Mouse (Mus musculus): ENCODE measurements around the gene Lgi4. TPM values are rescaled to one million over a fixed set of nuclear protein-coding genes. Genes with fewer than 3 reads are reported as not detected.
A peak's percentile ranks its signal among the peaks of the same experiment; 100 is the strongest.

Lgi4 gene
- polyA plus RNA-seq, 1 experiment from 2014 or later = 0.58 TPM

- Histone ChIP-seq H3K9ac (no peak overlapping the region), H3K27me3 (no peaks in the 10 kb centered on the region), H3K4me2 (no peak overlapping the region), H3K4me3 (no peak overlapping the region), H3K9me3 (no peaks in the 10 kb centered on the region), H3K36me3 (no peaks in the 10 kb centered on the region), H3K27ac (no peak overlapping the region), H3K4me1 (peaks cover 16% of the 10 kb centered on the region)
- no peak for ATAC-seq (ENCODE audit: insufficient number of reproducible peaks, low FRiP score, low TSS enrichment, low read depth)
- WGBS = 77% methylated on average over 12 of the region's 12 CpGs
Measured at GRCm38 (mm10) chr7:31063074-31063560, 4.0 kb downstream of the Lgi4 start.

- Histone ChIP-seq H3K9me3 (no peaks in the 10 kb centered on the region), H3K4me3 (no peak overlapping the region), H3K9ac (no peak overlapping the region), H3K4me2 (no peak overlapping the region), H3K36me3 (no peaks in the 10 kb centered on the region), H3K27ac (peak overlapping the region; percentile 79), H3K4me1 (peaks cover 30% of the 10 kb centered on the region), H3K27me3 (no peaks in the 10 kb centered on the region)
- ATAC-seq (ENCODE audit: insufficient number of reproducible peaks, low FRiP score, low TSS enrichment, low read depth) = peak; percentile 66
- WGBS = 25% methylated on average over 5 of the region's 5 CpGs
Measured at GRCm38 (mm10) chr7:31067836-31068235, 8.7 kb downstream of the Lgi4 start.

- Histone ChIP-seq H3K9ac (no peak overlapping the region), H3K36me3 (no peaks in the 10 kb centered on the region), H3K9me3 (no peaks in the 10 kb centered on the region), H3K4me1 (peaks cover 35% of the 10 kb centered on the region), H3K27ac (no peak overlapping the region), H3K4me3 (no peak overlapping the region), H3K27me3 (no peaks in the 10 kb centered on the region), H3K4me2 (no peak overlapping the region)
- ATAC-seq (ENCODE audit: insufficient number of reproducible peaks, low FRiP score, low TSS enrichment, low read depth) = no peak
- WGBS = 75% methylated on average over 14 of the region's 14 CpGs
Measured at GRCm38 (mm10) chr7:31069491-31069890, 10.3 kb downstream of the Lgi4 start.

- ATAC-seq (ENCODE audit: insufficient number of reproducible peaks, low FRiP score, low TSS enrichment, low read depth) = no peak
- no peaks in the 10 kb centered on the region for H3K36me3 ChIP-seq
- H3K4me3 ChIP-seq = no peak overlapping the region
- no peaks in the 10 kb centered on the region for H3K9me3 ChIP-seq
- no peaks in the 10 kb centered on the region for H3K27me3 ChIP-seq
- H3K9ac ChIP-seq = no peak overlapping the region
- peaks cover 37% of the 10 kb centered on the region for H3K4me1 ChIP-seq
- H3K27ac ChIP-seq = no peak overlapping the region
- WGBS = 63% methylated on average over 6 of the region's 6 CpGs
- no peak overlapping the region for H3K4me2 ChIP-seq
Measured at GRCm38 (mm10) chr7:31070324-31070723, 11.2 kb downstream of the Lgi4 start.

GRCm38 (mm10) chr7:31072326-31072725 lies 13.2 kb downstream of the Lgi4 start:
- Histone ChIP-seq H3K27ac (peak overlapping the region; percentile 57; the same call in 1 of the 2 replicates), H3K27me3 (no peaks in the 10 kb centered on the region), H3K9me3 (no peaks in the 10 kb centered on the region), H3K36me3 (no peaks in the 10 kb centered on the region), H3K9ac (no peak overlapping the region), H3K4me2 (no peak overlapping the region), H3K4me1 (peaks cover 43% of the 10 kb centered on the region), H3K4me3 (no peak overlapping the region)
- 19% methylated on average over 9 of the region's 9 CpGs for WGBS
- ATAC-seq (ENCODE audit: insufficient number of reproducible peaks, low FRiP score, low TSS enrichment, low read depth) = no peak

GRCm38 (mm10) chr7:31073546-31073945 lies 14.4 kb downstream of the Lgi4 start:
- no peaks in the 10 kb centered on the region for H3K27me3 ChIP-seq

GRCm38 (mm10) chr7:31074061-31074712 lies 15.0 kb downstream of the Lgi4 start:
- Histone ChIP-seq H3K4me3 (no peak overlapping the region), H3K4me1 (peaks cover 33% of the 10 kb centered on the region), H3K27me3 (no peaks in the 10 kb centered on the region), H3K4me2 (no peak overlapping the region), H3K9me3 (no peaks in the 10 kb centered on the region), H3K9ac (no peak overlapping the region), H3K36me3 (no peaks in the 10 kb centered on the region), H3K27ac (no peak overlapping the region)
- 30% methylated on average over 7 of the region's 7 CpGs for WGBS
- ATAC-seq (ENCODE audit: insufficient number of reproducible peaks, low FRiP score, low TSS enrichment, low read depth) = no peak

More at GRCm38 (mm10) chr7:31073546-31073945, 14.4 kb downstream of the Lgi4 start:
- no peak overlapping the region for H3K4me3 ChIP-seq
- no peak for ATAC-seq (ENCODE audit: insufficient number of reproducible peaks, low FRiP score, low TSS enrichment, low read depth)
- no peak overlapping the region for H3K4me2 ChIP-seq
- no peaks in the 10 kb centered on the region for H3K9me3 ChIP-seq
- no peak overlapping the region for H3K27ac ChIP-seq
- H3K9ac ChIP-seq = no peak overlapping the region
- no peaks in the 10 kb centered on the region for H3K36me3 ChIP-seq
- peaks cover 39% of the 10 kb centered on the region for H3K4me1 ChIP-seq

- ATAC-seq (ENCODE audit: insufficient number of reproducible peaks, low FRiP score, low TSS enrichment, low read depth) = no peak
- Histone ChIP-seq H3K4me2 (no peak overlapping the region), H3K9me3 (no peaks in the 10 kb centered on the region), H3K4me1 (peaks cover 33% of the 10 kb centered on the region), H3K27ac (no peak overlapping the region), H3K36me3 (no peaks in the 10 kb centered on the region), H3K9ac (no peak overlapping the region), H3K27me3 (no peaks in the 10 kb centered on the region), H3K4me3 (no peak overlapping the region)
- WGBS = 47% methylated on average over 5 of the region's 5 CpGs
Measured at GRCm38 (mm10) chr7:31074713-31075069, 15.5 kb downstream of the Lgi4 start.

- Histone ChIP-seq H3K36me3 (no peaks in the 10 kb centered on the region), H3K4me3 (peak within 1 kb of the TSS; percentile 21), H3K9me3 (no peaks in the 10 kb centered on the region), H3K4me1 (peaks cover 33% of the 10 kb centered on the region), H3K4me2 (peak within 1 kb of the TSS; percentile 25), H3K27ac (peak within 1 kb of the TSS; percentile 59), H3K27me3 (no peaks in the 10 kb centered on the region), H3K9ac (peak within 1 kb of the TSS; percentile 4; the same call in 1 of the 2 replicates)
- 25% methylated on average over 5 of the region's 5 CpGs for WGBS
- ATAC-seq (ENCODE audit: insufficient number of reproducible peaks, low FRiP score, low TSS enrichment, low read depth) = no peak
Measured at GRCm38 (mm10) chr7:31076492-31076891, 17.4 kb downstream of the Lgi4 start, which contains the start of gene Fxyd3. Fxyd3 (minus strand) TSS chr7:31076704.

GRCm38 (mm10) chr7:31077470-31077869 lies 18.3 kb downstream of the Lgi4 start:
- H3K9me3 ChIP-seq = no peaks in the 10 kb centered on the region
- no peaks in the 10 kb centered on the region for H3K36me3 ChIP-seq
- no peak overlapping the region for H3K4me3 ChIP-seq
- H3K27ac ChIP-seq = peak overlapping the region; percentile 59
- H3K27me3 ChIP-seq = no peaks in the 10 kb centered on the region
- H3K9ac ChIP-seq = no peak overlapping the region
- no peak overlapping the region for H3K4me2 ChIP-seq
- peaks cover 27% of the 10 kb centered on the region for H3K4me1 ChIP-seq
- 52% methylated on average over 6 of the region's 6 CpGs for WGBS
- peak; percentile 35; the same call in 1 of the 2 replicates for ATAC-seq (ENCODE audit: insufficient number of reproducible peaks, low FRiP score, low TSS enrichment, low read depth)

GRCm38 (mm10) chr7:31077885-31078445 lies 18.8 kb downstream of the Lgi4 start:
- H3K9ac ChIP-seq = no peak overlapping the region
- peaks cover 30% of the 10 kb centered on the region for H3K4me1 ChIP-seq
- no peaks in the 10 kb centered on the region for H3K36me3 ChIP-seq
- no peak overlapping the region for H3K4me3 ChIP-seq
- 0 out of 2 replicates have a peak, but pooled peaks have one; percentile 16 for ATAC-seq (ENCODE audit: insufficient number of reproducible peaks, low FRiP score, low TSS enrichment, low read depth)
- WGBS = 38% methylated on average over 5 of the region's 5 CpGs
- H3K9me3 ChIP-seq = no peaks in the 10 kb centered on the region
- H3K27ac ChIP-seq = peak overlapping the region; percentile 59
- no peak overlapping the region for H3K4me2 ChIP-seq
- H3K27me3 ChIP-seq = no peaks in the 10 kb centered on the region

- peaks cover 29% of the 10 kb centered on the region for H3K4me1 ChIP-seq
- H3K4me2 ChIP-seq = no peak overlapping the region
- H3K27me3 ChIP-seq = no peaks in the 10 kb centered on the region
- no peak overlapping the region for H3K4me3 ChIP-seq
- no peak overlapping the region for H3K27ac ChIP-seq
- no peak for ATAC-seq (ENCODE audit: insufficient number of reproducible peaks, low FRiP score, low TSS enrichment, low read depth)
- H3K36me3 ChIP-seq = no peaks in the 10 kb centered on the region
- no peaks in the 10 kb centered on the region for H3K9me3 ChIP-seq
- 85% methylated on average over 8 of the region's 8 CpGs for WGBS
- no peak overlapping the region for H3K9ac ChIP-seq
Measured at GRCm38 (mm10) chr7:31079670-31080069, 20.5 kb downstream of the Lgi4 start.
